Mouse (Mus musculus) neutrophil, adult 5-6 weeks (primary cell): ENCODE data around the gene Osbpl8. TPM values are rescaled to one million over a fixed set of nuclear protein-coding genes. Genes with fewer than 3 reads are reported as not detected.

Experiments
- ATAC-seq: fragments of 151-379, 151-347 bp; 2 replicates; pipeline ENCODE4 v1.8.0; 2017; ENCODE audit warnings: mild to moderate bottlenecking, moderate TSS enrichment; ENCODE audit not compliant: insufficient number of reproducible peaks, poor library complexity, low FRiP score, severe bottlenecking; ENCODE audit errors: extremely low read depth
- total RNA-seq: library from RNA; stranded (forward); fragments of 200-1000 nt; gene quantifications from 2 replicates; pipeline ENCODE4 v1.2.3, GENCODE M21; 2017

Osbpl8 gene
- total RNA-seq, 1 experiment from 2014 or later: 87.2 TPM

DNA sequence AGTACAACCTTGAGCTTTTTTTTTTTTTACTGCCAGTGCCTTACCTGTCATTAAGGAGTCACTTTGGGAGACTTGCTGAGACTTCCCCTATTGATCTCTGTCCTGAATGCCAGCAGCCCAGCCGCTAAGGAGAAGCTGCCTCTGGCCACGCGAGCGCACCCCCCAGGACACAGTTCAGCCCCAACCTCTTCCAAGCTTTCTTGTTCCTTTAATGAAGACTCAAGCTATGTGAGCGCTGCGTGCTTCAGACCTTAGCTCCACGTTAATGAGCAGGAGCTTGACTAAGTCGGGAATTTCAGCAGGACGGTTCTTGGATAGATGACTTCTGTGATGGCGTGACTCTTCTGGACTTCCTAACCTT lies 171.8 kb downstream of the Osbpl8 start:
- ATAC-seq: no peak

DNA sequence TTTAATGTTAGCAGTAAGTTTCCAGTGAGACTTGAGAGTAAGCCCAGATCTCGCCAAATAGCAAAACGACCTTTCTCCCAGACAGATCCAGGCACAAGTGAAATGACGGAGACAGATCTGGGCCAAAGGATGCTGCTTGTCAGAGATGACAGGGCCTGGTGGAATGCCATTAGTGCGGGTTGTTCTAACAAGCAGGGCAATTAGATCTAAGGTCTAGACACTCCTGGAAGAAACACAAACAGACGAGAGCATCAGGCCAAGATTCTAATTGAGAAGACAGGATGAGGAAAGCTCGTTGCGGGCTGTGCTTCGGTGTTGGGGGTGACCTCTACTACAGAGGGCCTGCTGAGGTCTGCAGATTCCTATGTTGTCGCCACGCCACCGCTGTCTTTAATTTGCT lies 174.7 kb downstream of the Osbpl8 start:
- no peak for ATAC-seq

DNA sequence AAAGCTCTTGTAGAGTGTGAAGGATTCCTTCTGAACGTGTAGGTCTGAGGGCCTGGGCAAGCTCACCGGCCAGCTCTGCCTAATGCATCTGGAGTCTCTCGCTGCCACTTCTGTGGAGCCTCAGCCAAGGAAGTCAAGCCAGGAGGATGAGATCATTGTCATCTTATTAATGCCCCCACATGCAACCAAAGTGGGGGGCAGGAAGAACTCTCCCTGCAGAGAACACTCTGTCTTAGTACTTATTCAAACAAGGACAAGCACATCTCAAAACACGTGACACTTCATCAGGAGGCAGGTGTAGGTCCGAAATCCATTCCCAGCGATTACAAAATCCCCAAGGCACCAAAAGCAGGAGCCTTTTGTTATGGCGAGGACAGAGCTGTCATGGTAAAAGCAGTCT lies 177.2 kb downstream of the Osbpl8 start:
- no peak for ATAC-seq

DNA sequence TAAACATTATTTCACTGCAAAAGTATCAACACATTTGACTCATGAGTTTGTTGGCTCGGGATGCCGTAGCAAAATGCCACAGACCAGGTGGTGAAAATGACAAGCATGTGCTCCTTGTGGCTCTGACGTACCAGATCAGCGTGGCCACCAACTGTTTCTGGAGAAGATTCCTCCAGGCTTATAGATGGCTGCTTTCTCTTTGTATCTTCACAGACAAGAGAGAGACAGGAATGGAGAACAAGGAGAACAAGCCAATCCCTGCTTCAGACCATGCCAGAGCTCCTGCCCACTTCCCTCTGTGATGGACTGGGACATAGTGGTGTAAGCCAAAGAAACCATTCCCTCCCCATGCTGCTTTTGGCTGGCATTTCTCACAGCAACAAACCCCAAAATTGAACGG lies 179.0 kb downstream of the Osbpl8 start:
- ATAC-seq: no peak

Other genes with a start within 250 kb of the Osbpl8 start
- 24.8 and 36.5 TPM in 2 replicates for gene Csrp2, start 245.0 kb upstream of the Osbpl8 start, total RNA-seq
- 59.1 and 60.2 TPM in 2 replicates for gene Zdhhc17, start 154.6 kb upstream of the Osbpl8 start, total RNA-seq
- gene Bbs10, start 133.9 kb downstream of the Osbpl8 start, total RNA-seq: 4.1 and 4.7 TPM in 2 replicates